Mouse (Mus musculus) natural killer cell, adult 2 months (primary cell): ENCODE data around the gene Zg16.
"Not testable (repeated sequence)": the region's sequence is repeated elsewhere in the genome, so short reads cannot be mapped to it uniquely, and the experiment has no call there.

Experiments used
- DNase-seq, 2 experiments: peaks; one replicate each; pipeline ENCODE4 v3.0.0; 2022; ENCODE audit warnings: low spot score in 2 of 2

Gene Zg16

DNA sequence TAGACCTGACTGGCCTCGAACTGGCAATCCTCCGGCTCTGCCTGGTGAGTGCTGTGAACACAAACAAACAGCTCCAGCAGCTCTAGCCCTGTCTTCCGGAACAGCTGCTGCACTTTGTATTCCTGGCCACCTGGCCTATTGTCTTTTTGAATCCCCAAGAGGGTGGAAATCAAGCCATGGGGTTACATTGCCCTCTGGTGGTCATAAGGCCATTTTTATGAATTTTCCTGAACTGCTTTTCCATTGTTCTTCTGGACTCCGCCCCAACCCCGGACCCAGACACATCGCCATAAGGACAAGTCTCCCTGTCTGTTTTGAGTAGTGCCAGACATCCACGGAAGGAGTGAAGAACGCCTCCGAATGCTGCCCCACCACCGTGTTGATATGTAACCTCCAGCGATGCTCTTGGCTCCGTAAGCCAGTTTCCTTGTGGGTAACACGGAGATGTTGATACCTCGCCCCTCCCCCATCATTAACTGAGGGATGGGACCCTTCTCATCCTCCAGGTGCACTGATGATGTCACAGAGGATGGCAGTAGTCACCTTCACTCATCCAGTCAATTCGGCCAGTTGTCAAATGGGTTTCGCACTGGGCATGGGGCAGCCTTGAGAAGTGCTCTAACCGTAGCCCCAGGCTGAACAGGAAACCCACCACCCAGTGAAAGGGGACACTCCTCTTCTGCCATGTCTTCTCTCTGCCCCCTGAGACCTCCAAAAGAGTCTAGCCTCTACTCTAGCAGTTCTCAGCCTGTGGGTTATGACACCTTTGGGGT, 17.6 kb upstream of the Zg16 start:
- DNase-seq, result peak; percentile 64 to 82

DNA sequence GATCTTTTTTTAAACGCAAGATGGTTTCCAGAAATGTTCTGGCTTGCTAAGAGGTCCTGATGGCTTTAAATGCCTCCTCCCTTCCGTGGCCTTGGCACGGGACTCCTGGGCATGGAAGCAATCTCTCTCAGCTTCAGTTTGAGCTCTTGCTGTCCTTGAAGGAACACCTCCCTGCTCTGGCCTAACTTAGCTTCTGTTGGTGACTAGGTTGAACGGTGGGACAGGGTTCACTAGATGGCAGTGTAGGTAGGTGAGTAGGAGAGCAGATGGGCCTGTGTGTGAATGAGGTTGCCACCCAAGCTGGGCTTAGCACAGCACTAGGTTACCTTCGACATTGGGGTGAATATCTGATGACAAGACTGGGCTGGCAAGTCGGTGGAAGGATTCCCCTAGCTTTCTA, 16.8 kb upstream of the Zg16 start:
- DNase-seq, result no peak

DNA sequence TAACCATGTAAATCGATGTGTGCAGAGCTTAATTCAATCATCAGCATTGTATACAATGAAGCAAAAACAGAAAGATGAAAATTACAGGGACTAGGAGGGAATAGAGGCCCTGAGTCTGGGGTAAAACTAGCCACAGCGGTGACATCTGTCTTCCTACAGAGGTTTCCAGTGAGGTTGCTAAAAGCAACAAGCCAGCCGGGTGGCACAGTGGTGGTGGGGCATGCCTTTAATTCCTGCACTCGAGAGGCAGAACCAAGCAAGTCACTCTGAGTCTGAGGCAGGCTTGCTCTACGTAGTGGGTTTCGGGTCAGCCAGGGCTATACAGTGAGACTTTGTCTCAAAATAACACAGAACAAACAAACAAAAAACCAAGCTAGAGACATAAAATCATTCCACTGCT, 15.0 kb upstream of the Zg16 start:
- DNase-seq, result no peak

DNA sequence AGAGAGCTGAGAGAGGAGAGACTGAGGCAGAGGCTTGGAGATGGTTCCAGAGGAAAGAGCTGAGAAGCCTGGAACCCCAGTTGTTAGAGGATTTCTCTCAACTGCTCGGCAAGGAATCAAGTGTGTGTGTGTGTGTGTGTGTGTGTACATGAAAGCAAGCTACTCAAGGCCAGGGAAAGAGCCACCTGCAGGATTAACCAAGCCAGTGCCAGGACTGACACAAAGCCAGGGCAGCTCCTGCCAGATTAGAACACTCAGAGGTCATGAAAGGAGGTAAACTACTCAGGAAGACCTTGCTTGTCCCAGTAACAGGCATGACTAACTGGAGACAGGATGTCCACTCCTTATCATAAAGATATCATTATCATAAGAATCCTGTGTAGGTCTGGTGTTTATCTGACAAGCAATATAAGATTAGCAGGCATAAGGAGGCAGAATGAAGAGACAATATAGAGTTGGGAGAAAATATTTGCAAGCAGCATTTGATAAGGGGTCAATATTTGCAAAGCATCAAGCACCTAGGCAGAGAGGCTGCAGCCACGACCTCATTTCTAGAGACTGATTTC, 14.4 kb upstream of the Zg16 start:
- DNase-seq, result no peak

DNA sequence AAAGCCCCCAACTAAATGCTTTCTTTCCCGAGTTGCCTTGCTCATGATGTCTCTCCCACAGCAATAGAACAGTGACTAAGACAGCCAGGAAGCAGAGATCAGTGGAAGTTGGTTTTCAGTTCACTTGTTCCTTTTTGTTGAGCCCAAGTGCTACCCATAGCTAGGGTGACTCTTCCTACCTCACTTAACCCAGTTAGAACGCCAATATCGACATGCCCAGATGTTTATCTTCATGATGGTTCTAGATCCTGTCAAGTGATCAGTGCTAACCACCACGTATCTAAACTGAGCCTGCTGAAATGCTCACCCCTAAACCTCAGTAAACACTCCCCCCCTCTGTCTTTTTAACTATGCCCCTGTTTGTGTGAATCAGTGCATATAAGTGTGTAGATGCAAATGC, 12.4 kb upstream of the Zg16 start:
- DNase-seq, result no peak

DNA sequence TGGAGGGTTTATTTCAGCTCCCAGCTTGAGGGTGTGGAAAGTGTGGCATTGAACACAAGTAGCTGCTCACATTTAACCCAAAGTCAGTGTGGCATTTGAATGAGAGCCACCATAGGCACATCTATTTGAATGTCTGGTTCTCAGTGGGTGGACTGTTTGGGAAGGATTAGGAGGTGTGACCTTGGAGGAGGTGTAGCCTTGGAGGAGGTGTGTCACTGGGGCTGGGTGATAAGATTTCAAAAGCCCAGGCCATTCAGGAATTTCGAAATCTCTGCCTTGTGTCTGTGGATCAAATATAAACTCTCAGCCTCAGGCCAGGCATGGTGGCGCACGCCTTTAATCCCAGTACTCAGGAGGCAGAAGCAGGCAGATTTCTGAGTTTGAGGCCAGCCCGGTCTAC, 11.8 kb upstream of the Zg16 start:
- DNase-seq, result no peak

DNA sequence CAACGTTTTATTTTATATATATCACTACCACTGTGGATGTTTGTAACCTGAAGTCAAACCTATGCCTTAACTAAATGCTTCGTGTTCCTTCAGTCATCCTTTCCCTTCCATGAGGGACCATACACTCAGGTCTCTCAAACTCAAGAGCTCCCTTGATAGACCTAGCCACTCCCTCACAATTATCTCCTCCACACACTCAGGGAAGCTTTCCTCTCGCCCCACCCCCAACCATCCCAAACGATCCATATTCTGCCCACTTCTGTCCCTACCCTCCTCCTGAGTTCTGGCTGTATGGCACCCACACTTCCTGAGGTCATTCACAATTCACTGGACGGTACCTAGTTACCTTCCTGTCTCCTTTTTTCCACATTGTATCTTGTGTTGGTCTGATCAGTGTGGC, 11.4 kb upstream of the Zg16 start:
- DNase-seq, result no peak

DNA sequence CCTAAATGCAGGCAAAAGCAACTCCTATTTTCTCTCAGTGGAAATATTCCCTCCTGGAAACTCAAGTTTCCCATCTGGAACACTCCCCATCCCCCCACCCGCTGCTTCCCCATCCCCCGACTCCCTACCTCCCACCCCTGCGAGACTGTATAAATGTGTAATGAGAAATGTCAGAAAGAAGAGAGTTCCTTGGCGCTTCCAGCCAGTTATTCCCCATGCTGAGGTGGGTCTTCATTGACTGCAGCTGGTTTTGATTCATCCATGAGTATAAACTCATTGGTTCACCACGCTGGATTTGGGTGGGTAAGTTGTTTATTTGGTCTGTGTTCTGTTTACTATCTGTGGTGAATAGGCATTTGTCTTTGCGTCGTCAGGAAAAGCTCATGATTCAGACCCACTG, 9.3 kb upstream of the Zg16 start:
- no peak for DNase-seq

DNA sequence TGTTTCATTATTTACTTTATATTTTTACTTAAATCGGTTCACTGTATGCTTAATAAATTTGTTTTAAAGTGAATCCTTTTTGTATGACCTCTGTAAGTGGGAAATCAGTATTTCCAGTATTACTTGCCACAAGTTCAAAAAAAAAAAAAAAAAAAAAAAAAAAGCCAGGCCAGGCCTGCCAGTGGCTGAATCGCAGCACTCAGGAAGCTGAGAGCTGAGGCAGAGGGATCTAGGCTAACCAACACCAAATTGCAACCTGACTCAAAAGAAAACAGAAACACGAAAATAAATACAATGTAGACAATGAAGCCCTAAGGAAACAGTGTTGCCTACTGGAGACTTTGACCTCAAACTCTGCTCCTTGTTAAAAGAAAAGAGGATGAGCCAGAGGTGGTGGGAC, 6.8 kb upstream of the Zg16 start:
- DNase-seq, result no peak

DNA sequence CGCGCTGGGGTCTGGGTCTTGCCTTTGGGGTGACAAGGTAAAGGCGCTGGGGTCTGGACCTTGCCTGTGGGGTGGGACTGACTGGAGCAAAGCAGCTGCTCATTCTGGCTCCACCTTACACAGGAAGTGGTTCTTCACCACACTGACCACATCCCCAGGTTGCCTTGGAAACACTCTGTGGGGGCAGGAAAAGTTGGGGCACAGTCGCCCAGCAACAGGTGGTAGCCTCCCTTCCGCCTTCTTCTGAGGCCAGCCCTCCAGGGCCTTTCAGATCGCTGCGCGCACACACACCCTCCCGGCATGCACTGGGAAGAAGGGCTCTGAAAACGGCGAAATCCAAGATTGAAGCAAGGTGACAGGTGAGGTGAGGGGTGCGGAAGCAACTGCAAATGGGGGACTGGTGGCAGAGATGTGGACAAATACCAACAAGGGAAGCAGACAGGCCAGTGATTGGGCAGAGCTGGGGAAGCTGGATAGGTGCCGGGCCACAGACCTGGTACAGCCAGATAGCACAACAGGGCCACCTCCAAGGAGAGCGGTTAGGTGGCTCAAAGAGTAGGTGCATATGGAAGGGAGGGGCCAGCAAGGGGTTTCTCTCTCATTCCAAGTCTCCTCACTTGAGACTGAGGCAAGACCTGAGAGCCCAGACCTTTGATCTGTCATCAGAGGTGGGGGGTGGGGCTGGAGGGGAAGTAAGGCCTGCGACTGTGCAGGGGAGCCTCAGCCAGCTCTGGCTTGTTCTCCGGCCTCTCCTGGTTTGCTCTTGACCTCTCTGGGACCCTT, 4.2 kb upstream of the Zg16 start, which contains the start of gene AI467606:
Gene AI467606, plus strand, starts transcription at position 246 of the 783 bp plus-strand sequence.
- DNase-seq, result peak; percentile 98 to 99

DNA sequence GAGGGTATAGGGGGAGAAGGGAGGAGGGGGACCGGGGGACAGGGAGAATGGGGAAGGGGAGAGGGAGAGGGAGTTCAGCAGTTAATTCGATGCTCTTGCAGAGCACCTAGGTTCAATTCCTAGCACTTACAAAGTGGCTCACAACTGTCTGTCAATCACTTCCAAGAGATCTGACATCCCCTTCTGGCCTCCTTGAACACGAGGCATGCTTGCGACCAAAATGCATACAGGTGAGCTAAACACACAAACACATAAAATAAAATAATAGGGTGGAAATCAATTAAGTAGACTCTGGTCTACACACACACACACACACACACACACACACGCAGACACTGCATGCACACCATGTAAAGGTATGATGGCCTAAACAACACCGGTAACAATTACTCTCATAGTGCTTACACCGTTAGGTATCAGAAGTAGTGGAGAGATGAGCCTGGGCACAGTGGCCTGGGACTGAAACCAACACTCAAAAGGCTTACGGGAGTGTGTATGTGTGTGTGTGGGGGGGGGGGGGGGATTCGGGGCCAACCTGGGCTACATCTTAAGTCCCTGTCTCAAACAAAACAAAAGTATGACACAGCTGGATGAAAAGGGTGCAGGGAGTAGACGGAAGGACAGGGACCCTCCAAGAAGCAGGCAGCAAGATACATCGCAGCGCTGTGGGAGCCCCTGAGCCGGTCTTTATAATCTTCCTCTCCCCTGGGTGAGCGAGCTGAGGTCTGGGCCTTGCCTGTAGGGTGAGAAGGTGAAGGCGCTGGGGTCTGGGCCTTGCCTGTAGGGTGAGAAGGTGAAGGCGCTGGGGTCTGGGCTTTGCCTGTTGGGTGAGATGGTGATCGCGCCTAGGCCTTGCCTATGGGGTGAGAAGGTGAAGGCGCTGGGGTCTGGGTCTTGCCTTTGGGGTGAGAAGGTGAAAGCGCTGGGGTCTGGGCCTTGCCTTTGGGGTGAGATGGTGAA, 3.3 kb upstream of the Zg16 start:
- peak in 1 of 2 experiments; percentile 45 for DNase-seq

DNA sequence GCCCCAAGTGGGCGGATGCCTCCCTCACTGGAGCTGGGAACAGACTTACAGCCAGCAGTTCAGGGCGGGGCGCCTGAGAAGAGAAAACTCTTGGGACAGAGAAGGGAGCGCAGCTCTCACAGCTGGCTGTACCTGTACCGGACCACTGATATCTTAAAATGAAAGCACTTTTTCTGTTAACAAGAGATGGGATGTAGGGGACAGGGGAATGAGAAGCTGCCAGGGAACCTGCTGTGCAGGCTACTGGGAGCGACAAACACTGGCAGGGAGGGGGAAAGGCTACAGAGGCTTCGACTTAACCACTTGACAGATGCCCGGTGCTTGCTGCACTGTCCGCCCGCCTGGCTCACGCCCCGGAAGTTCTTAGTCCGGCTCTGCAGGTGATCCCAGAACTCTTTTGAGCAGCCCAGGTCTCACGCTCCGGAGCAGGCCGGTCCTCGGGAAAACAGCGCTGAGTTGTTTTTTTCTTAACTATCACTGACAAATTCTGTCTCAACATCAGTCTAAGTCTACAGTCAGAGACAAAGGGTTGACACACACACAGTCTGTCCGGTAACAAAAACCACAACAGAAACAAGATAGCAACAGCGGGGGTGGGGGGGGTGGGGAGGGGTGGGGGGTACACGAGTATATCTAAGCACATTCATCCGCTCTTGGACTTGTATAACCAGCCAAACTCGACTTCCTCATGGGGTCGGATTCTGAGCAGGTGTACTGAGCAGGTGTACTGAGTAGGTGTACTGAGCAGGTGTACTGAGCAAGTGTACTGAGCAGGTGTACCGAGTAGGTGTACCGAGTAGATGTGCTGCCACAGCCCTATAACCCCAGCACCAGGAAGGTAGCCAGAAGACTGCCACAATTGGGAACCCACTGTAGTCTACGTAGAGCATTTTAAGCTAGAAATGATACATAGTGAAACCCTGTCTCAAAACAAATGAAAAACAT, 2.0 kb upstream of the Zg16 start:
- peak; percentile 51 to 65 for DNase-seq

DNA sequence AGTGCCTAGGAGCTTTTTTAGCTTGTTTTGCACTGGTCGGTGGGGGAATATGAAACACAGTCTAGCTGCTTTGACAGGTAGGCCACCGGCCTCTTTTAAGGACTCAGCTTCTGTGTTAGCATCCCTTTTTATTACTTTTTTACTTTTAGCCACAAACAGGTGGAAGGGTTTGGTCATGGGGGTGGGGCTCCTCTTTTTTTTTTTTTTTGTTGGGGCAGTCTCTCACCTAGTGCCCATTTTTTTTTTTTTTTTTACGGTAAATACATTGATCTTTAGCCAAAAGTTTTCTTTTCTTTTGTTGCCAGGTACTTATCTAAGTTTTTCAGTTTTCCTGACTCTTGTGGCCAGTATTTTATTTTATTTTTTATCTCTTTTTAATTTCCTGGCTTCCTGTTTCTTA, 955 bp upstream of the Zg16 start:
- DNase-seq, result no peak

DNA sequence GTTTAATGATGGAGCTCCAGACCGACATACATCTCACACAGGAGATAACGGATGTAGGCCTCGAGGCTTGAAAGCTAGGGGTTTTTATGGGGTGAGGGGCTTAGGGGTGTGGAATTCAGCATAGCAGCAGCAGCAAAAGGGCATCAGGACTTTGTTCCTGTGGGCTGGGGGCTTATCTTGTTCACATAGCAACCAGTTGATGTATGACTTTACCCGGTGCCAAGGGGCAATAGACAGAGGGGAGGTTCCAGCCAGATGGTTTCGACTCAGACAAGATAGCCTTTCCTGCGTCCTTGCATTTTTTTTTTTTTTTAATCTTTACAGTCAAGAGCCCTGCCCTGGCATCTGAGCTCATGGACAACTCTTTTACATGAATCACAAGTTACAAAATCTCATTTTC, 1.4 kb downstream of the Zg16 start:
- DNase-seq, result not testable (repeated sequence)

DNA sequence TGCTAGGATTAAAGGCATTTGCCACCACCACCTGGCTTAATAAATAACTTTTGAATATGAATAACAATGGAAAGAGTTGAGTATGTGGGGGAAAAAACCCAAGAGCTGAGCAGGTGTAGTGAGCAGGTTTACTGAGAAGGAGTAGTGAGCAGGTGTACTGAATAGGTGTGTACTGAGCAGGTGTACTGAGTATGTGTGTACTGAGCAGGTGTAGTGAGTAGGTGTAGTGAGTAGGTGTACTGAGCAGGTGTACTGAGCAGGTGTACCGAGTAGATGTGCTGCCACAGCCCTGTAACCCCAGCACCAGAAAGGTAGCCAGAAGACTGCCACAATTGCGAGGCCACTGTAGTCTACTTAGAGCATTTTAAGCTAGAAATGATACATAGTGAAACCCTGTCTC, 2.3 kb downstream of the Zg16 start:
- DNase-seq, result no peak

DNA sequence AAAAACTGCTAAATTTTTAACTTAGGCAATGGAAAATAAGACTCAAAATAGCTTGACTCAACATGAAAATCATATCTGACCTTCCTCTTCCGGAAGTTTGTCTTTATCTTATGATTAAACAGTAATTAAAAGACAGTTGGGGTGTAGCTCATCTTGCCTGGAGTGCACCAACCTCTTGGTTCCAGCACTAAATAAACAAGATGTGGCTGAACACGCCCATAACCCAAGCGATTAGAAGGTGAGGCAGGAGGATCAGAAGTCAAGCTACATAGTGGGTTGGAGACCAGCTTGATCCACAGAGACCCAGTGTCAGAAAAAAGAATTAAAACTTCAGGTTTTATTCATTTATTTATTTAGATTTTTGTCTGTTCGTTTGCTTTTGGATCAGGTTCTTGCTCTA, 3.4 kb downstream of the Zg16 start:
- DNase-seq, result no peak

DNA sequence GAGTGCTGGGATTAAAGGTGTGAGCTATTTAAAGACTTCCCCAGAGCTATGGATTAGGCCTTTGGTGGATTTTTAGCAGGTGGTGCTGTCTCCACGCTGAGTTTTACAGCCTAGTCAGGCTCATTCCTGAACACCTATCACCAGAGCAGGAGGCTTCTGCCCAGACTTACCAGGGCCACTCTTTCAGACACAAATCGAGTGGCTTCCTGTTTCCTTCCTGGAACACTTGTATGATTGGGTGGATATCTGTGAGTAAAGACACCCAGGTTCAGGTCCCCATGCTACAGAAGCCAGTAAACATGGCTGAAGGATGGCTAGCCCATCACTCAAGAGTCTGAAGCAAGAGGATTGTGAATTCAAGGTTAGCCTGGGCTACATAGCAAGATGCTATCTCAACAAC, 4.1 kb downstream of the Zg16 start:
- DNase-seq, result no peak

DNA sequence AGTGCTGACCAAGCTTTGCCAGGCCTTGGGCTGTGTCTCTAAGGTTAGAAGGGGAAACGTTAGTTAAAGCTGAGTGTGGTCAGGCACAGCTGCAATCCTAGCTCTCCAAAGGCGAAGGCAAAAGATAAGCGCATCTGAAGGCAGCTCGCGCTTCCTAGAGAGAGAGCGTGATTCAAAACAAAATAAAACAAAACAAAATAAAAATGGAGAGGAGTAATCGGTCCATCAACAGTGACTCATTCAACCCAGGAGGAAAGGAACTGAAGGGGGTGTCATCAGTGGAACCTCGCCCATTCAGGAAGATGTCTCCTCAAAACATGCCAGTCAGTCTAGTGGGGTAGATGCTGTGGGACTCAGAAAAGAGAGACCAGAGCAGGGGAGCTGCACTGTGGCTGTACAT, 4.9 kb downstream of the Zg16 start:
- no peak for DNase-seq

DNA sequence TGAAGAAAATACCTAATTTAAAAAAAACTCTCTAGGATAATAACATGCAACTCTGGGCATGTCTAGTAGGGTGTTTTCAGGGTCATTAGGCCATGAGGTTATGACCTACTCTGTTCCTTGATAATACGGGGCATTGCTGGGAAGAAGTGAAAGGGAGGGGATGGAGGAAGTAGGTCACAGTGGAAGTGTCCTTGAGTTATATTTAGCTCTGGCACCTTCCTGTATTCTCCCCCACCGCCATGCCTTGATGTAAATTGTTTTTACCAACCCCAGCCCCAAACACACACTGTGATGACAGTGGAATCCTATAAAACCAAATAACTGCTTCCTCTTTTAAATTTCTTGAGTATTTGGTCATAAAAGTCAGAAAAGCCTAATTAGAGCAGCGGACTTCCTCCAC, 7.1 kb downstream of the Zg16 start:
- DNase-seq, result no peak

DNA sequence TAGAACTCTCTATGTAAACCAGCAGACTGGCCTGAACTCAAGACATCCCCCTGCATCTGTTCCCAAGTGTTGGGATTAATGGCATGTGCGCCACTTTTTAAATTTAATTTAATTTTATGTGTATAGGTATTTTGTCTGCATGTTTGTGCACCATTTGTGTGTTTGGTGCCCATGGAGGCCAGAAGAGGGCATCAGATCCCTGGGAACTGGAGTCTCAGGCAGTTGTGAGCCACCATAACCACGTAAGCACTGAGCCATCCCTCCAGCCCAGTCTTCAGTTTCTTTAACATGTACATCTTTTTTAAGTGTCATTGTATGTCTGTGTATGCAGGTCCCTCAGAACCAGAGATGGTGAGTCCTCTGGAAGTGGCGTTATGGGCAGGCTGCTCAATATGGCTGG, 9.4 kb downstream of the Zg16 start:
- DNase-seq, result peak in 1 of 2 experiments; percentile 19

DNA sequence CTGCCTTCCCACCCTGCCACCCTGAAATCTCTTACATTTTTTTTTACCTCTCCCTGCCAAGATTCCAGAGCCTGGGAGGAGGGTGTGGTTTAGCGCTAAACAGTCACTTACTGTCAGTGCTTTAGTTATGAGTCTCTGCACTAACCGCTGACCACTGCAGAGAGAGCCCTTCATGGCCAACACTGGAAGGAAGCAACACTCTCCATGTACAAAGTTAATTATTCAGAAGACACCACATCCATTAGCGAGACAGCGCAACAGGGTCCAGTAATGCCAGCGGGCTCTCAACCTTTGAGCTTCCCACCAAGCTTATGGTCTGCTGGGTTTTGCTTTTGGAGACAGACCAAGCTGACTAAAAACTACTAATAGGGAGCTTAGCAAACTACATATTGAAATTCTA, 10.9 kb downstream of the Zg16 start:
- DNase-seq, result no peak
